Mouse (Mus musculus) megakaryocyte, adult 5-6 weeks (primary cell): ENCODE results near the gene 1700028P14Rik. TPM values are rescaled to one million over a fixed set of nuclear protein-coding genes. Genes with fewer than 3 reads are reported as not detected.

Experiments used
- ATAC-seq: 2 replicates; pipeline ENCODE4 v1.8.0; 2016; ENCODE audit warnings: mild to moderate bottlenecking, inconsistent platforms; ENCODE audit not compliant: poor library complexity, severe bottlenecking
- total RNA-seq, 2 experiments: library from RNA; stranded (forward) in 1 of 2; stranded (reverse) in 1 of 2; fragments of 153-499, 151-499 nt in 1 of 2; fragments of 221-1000, 200-1000 nt in 1 of 2; gene quantifications; 2 replicates each; pipeline versions ENCODE4 v1.2.3 to v1.2.4; 2015 to 2017

Gene 1700028P14Rik
- total RNA-seq, 2 experiments from 2014 or later: not detected

DNA sequence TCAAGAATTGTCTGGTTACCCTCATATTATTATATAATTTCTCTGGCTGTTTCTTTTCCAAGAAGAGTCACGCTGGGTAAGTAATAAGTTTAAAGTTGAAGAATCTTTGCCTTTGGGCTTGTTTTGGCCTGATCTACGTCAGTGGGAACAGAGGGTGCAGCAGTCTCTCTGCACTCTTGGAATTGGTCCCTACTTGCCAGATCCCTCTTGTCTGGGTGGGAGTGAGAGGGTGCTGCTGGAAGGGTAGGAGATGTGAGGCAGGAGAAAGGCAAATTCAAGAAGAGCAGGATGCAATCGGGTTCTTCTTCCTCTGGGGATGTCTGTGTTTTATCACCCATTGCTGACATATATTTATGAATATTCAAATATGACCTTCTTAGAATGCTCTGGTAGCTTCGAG is 42.9 kb downstream of the 1700028P14Rik start:
- ATAC-seq: no peak

DNA sequence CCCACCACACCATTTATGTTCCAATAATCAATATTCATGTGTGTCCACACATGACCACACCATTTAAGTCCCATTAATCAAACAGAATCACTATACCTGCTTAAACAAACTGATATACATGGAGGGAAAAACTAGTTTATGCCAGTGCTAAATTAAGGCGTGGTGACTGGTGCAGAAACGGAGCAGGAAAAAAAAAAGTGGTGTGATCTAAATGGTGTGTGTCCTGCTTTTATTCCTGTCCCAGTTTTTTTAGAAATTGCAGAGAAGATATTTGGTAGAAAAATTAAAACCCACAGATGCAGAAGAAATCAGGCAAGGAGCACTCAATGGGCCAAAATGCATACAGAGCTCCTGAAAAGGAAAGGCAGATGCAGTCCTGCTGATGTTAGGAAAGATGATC is 44.7 kb downstream of the 1700028P14Rik start:
- no peak for ATAC-seq

DNA sequence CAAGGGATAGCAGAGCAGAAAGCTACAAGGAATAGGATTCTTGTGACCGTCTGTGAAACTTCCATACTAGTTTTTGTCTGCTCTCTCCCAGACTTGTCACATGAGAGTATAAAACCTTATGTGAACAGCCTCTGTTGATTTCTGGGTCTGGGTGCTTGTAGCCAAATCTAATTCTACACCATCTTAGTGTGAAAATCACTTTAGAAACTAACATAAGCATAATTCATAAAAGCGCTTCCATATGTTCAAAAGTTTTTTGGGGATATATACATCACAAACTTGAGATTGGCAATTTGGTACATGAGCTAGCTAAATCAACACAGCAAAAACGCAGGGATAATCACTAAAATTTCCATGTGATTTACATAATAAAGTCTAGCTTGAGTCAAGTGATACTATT is 57.7 kb downstream of the 1700028P14Rik start:
- no peak for ATAC-seq

DNA sequence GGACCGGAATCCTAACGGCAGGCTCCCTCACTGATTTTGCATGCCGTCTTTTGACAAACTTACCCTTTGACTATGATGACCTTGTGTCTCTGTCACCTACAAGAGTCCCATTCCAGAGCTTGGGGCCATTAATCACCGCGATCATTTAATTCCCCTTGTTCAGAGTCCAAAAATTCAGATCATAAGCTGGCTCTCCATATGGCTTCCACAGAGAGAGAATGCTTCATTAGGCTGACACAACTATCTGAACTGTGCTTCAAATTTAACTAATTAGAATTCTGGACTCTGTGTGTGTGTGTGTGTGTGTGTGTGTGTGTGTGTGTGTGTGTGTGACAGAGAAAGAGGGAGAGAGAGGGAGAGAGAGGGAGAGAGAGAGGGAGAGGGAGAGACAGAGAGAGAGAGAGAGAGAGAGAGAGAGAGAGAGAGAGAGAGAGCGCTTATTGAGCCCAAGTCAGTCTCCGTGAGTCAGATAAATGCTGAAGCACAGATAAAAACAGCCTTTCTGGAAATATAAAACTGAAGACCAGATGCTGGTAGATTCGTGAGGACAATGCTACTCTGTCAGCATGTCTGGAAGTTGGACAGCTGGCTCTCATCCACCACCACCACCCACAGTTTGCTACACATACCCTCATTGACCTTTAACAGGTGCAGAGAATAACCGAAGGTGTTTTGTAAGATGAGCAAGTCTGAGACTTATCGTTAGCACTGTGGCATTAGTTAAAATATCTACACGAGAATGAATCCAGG is 73.8 kb downstream of the 1700028P14Rik start:
- ATAC-seq: no peak

DNA sequence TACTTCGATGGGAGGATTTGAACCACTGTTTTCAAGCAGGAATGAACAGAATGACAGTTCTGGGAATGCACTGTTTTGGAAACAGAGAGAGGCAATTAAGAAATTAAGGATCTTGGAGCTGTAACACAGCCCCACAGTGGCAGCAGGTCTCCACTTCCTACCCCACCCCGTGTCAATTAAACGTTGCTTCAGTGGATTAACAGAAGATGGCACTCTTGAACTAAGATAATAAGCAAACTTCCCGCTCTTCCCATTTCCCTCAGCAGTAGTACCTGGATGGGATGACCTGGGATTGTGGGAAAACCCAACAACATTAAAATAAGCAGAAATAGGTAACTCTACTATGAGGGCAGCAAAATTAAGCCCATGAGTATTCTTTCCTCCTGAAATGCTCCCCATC is 75.9 kb downstream of the 1700028P14Rik start:
- ATAC-seq: no peak

DNA sequence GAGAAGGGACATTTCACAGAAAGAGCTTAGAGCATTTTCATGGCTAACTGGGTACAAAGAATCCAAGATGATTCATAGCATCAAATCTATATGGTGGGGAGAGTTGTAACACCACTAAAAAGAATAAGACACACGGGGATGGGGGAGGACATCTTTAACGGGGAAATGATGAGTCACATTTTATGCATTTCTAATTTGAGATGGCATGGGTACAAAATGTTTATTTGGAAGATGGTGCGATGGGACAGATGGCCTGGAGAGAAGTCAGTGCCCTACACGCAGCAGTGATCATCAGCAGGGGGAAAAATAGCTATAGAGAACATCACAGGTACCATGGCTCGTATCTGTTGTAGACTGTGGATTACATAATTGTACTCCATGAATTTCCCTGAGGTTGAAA is 88.9 kb downstream of the 1700028P14Rik start:
- no peak for ATAC-seq

DNA sequence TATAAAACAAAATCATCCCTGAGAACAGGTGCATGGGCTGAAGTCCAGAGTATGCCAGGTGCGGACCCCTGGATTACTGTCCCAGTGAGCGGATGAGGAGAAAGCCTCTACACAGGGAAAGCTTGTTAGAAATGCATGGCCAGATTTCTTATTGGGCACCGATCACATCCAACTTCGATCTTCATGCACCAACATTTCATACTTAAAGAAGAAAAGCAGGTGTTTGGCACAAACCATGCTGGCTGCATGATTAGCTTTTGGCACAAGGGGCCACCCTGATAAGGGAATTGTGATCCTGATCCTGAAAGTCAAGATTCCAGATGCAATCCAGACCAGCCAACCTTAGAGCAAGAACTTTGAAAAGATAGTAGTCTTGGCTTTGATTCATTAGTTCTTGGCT is 90.0 kb downstream of the 1700028P14Rik start:
- no peak for ATAC-seq

DNA sequence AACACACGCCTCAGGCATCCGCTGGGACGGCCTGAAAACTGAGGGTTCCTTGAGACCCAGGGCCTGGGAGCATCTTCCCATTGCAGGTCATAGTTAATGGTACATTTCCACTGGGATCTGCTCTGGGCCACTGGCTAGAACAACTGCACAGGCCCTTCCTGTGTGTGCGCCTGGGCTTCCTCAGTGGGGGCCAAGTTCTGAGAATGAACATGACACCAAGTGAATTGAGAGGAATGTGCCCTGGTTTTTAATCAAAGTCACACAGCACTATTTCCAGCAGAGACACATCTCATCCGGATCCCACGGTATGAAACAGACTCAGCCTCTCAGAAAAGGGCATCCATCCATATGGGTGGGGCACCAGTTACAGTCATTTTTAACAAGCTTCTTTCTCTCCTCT is 90.6 kb downstream of the 1700028P14Rik start:
- no peak for ATAC-seq

DNA sequence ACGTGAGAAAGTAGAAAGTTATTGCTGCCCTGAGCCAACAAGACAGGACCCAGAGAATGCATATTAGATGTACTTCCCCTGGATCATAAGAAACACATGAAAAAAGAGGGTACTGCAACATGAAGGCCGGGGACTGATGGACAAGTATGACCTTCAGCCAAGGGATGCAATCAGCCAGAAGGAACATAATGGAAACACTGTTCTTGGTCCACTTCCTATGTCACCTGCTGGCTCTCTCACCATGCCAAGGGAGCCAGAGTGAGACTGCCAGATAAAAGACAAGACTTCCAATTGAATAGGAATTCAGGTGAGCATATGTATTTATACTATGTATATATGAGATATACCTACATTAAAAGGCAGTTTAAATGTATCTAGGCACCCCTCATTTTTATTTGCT is 99.2 kb downstream of the 1700028P14Rik start:
- ATAC-seq: no peak

DNA sequence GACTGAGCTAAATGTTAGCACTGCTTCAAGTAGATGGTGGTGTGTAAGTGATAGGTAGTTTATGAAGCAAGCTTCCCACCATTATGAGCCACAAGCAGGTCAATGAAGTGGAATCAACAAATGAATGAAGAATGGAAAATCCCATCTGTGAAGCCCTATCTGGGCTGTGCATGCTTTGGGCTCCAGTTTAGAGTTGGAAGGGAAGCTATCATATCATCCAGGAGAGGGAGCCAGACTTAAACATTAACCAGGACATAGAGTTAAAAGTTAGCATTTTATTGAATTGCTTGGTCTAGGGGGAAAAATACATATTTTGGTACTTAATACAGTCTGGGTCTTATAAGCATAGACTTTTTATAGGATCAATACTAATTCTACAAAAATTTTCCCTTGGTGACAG is 107.0 kb downstream of the 1700028P14Rik start:
- ATAC-seq: no peak

DNA sequence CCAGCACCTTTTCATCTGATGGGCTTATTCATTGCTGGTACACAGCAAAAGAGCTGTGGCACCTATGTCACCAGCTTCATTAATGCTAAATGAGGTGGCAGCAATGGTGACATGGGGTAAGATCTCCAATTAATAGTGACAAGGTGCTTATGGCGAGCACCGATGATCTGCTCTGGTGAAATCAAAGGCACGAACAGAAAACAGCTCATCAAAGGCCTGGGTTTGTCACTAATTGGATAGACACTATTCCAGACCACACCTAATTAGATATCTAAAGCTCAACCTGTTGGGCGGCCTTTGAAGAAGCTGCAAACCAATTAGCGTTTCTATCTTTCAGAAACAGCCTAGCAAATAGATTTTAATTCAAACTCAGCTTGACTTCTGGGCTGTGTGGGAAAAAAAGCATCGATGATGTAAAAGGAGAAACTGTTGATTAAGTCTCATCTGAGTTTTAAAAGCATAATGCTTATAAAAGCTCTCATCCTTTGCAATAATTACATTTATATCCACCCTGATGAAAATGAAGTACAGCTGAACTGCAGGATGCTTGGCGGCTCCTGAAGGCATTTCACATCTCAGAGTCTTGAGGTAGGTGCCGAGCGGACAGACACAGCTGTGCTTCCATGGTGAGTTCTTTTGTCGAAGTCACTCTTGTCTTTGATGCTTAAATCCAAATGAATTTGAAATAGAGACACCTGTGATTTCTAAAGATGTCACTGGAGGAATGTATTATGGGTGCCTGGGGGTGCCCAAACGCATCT is 109.2 kb downstream of the 1700028P14Rik start:
- no peak for ATAC-seq

DNA sequence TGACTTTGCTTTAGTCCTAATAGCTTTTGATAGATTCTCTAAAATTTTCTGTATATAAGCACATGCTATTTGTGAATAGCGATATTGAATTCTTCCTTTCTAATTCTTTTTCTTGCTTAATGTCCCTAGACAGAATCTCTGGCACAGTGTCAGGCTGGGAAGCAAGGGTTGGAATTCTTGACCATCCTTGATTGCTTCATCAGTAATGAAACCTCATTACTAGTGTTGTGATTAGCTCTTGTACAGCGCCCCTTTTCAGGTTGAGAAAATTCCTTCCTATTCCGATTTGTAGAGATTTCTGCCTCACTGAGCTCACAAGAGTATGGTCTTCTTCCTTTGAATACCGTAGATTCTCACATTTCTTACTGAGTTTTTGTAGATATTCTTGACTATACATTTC is 109.9 kb downstream of the 1700028P14Rik start:
- ATAC-seq: no peak

DNA sequence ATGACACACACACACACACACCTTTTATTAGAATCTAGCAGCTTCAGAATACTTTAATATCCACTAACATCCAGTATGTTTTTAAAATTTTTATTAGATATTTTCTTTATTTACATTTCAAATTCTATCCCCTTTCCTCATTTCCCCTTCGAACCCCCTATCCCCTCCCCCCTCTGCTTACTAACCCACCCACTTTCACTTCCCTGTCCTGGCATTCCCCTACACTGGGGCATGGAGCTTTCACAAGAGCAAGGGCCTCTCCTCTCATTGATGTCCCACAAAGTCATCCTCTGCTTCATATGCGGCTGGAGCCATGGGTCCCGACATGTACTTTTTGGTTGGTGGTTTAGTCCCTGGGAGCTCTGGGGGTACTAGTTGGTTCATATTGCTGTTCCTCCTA is 116.9 kb downstream of the 1700028P14Rik start:
- ATAC-seq: peak; percentile 38

DNA sequence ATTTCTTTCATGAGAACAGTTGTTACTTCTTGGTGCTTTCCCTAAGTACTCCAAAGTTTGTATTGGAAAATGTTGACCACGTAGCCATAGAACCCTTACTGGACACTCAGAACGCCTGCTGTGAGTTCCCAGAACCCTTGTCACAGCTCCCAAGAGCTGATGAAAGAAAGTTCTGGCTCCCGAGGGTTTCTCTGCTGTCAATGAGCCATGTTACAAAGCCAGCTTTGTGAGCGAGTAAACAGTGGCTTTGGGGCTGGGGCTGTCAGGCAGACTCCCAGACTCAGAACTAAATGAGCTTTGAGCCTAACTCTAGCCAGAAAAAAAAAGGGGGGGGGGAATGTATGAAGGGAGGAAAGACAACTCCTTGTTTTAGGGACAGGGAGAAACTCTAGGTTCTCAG is 120.7 kb downstream of the 1700028P14Rik start:
- no peak for ATAC-seq

DNA sequence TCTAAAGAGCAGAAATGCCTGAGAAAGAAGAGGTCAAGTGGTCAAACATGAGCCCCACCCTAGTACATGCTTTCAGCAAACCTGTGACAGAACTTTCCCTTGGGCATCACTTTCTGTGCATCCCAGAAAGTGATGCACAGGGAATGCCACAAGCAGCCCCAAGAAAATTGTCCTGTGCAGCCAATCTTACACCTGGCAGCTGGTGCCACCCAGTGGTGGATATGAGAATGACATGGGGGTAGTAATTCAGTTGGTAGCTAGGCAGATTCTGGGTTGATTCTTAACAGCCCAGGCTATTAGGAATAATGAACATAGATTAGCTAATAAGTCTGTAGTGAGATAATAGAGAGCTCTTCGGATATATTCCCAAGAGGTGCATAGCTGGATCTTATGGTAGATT is 128.9 kb downstream of the 1700028P14Rik start:
- ATAC-seq: peak; percentile 81

DNA sequence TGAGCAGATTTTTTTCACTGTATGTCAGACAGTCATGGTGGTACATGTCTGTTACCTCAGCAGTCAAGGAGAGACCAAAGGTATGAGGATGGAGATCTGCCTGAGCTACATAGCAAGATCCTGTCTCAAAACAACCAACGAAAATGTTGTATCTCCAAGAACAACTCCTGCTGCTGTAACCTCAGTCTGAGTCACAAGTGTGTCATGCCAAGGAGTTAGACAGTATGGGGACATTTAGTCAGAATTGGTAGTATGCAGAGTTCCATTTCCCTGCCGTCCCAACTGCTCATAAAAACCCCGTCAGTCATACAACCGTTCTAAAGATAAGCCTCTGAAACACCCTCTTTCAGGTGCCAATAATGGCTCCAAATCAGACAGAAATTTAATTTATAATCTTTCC is 130.8 kb downstream of the 1700028P14Rik start:
- ATAC-seq: no peak

DNA sequence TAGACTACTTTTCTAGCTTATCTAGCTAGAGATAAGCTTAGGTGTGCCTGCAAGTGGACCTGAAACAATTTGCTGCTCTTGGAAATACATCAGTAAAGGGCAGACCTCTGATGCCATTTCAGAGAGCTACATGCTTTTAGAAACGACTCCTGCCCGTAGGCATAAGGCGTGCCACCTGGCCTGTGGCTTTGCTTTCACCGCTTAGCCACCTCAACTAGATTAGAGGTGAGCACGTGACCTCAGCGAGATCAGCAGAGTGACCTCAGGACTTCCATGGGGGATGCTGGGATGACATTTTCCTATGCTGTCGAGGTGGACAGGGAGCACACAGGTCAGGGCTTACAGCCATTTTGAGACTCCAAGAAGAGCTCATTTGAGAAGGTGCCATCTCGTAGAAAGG is 131.5 kb downstream of the 1700028P14Rik start:
- ATAC-seq: no peak

DNA sequence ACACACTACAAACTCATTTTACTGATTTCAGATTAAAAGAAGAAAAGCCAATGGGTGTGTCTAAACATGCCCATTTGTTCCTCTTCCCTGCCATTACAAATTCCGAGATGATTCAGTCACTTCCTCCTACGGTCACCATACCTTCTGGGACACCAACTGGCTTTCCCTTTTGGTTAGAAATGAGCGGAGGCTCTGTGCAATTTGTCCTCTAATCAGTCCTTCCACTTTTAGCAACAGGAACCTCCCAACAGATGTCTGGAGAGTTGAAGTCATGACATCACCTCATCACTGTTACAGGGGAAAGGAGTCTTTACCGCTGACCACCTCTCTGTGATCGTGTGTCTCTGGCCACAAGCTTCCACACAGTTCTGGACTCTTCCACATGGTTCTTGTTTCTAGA is 132.0 kb downstream of the 1700028P14Rik start:
- ATAC-seq: peak; percentile 85

DNA sequence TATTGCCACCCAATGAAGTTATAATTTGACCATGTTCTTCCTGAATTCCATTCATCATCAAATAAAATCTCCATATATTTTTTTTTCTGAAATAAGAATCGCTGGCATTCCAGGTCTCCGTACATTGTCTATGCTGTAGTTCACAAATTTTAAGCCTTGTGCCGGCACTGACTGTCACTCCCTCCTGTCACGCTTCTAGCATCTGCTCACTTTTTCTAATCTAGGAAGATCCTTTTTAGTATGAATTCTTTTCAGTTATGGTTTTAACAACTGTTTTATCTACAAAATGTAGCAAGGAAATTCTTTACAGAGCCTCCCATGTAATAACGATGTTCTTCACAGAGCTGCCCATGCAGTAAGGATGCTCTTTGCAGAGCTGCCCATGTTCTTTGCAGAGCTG is 134.1 kb downstream of the 1700028P14Rik start:
- ATAC-seq: no peak

DNA sequence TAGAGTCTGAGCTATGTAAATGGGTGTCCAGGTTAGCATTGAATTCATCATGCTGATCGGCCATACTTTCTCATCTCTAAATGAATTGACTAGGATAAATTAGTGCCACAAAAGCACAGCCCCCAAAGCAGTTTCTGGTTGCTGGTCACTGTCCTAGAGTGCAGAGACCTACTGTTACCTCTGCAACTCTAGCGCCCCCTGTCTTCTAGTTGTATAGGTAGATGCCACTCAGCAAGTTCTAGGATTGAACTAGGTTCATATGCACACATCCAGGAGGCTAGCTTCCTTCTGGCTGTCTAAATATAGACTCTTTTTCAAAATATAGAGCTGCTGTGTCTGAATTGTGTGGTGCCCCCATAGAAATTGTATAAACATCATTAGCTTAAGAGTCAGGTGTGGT is 141.3 kb downstream of the 1700028P14Rik start:
- 0 out of 2 replicates have a peak, but pooled peaks have one; percentile 52 for ATAC-seq
